7 mouse cellular contexts compared by ENCODE assay signal in the genomic region with DNA sequence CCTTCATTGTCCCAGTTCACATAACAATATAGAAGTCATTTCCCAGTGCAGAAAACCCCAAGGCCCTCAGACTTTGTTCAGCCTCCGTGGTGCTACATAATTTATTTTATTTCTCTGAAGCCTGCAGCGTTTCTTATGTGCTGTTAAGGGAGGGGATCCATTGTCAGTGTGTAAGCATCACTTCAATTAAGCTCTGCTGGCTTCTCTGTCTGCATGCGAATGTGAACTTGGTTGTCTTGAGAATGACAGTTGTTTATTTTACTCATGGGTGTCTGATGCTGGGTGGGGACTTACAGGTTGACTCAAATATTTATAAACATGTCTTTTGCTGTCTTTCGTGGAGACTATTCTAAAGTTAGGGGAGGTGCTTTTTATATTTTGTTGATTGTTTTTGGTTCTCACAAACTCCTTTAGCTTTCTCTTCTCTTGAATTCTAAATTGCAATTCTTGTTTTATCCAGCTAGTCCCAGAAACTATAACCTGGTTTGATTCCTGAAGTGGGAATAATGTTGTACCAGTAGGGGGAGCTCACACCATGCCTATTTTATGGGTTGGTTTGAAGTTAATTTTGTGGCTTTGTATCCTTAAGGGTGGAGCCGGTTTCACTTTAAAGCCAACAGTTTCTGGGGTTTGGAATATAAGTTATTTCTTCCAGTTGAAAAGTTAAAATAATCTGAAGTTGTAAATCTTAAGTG.
DNase-seq lines count a peak whose midpoint lies in the region; ATAC-seq and TF ChIP-seq lines count a peak whose summit lies in the region.

No protein-coding gene starts in this region.

- peak; percentile 34; the same call in 1 of the 2 replicates for TF ChIP-seq CTCF in G1E (IDR thresholded peaks at IDR 0.05; ENCODE audit: low read depth, low read length)
- peak; percentile 78 for TF ChIP-seq CTCF in liver, postnatal 0 days (IDR thresholded peaks at IDR 0.05; ENCODE audit: low read depth)

- no peaks in the 10 kb centered on the region for H3K36me3 ChIP-seq in G1E (replicated peaks)
- no peaks in the 10 kb centered on the region for H3K36me3 ChIP-seq in embryonic facial prominence, embryonic 10.5 days (replicated peaks)
- no peaks in the 10 kb centered on the region for H3K36me3 ChIP-seq in heart, embryonic 14.5 days (ENCODE audit: control insufficient read depth, insufficient read depth, low read length)
- no peaks in the 10 kb centered on the region for H3K36me3 ChIP-seq in kidney, embryonic 15.5 days
- no peaks in the 10 kb centered on the region for H3K36me3 ChIP-seq in liver, postnatal 0 days (replicated peaks; ENCODE audit: insufficient read depth, low read length)

- no peak overlapping the region for H3K9ac ChIP-seq in heart, embryonic 14.5 days (ENCODE audit: low read length)
- no peak overlapping the region for H3K9ac ChIP-seq in kidney, embryonic 15.5 days
- no peak overlapping the region for H3K9ac ChIP-seq in liver, postnatal 0 days (replicated peaks)

- peak; percentile 57; the same call in 1 of the 2 replicates for ATAC-seq in G1E (ENCODE audit: extremely low read depth, insufficient number of reproducible peaks, low FRiP score, poor library complexity, severe bottlenecking)
- ATAC-seq in heart, embryonic 14.5 days (ENCODE audit: insufficient number of reproducible peaks, insufficient read depth, low FRiP score, low read depth) = no peak
- peak; percentile 49; the same call in 1 of the 2 replicates for ATAC-seq in kidney, embryonic 15.5 days (replicated peaks; ENCODE audit: low FRiP score)
- no peak for ATAC-seq in liver, postnatal 0 days

- no peaks in the 10 kb centered on the region for H3K27me3 ChIP-seq in G1E (ENCODE audit: insufficient read depth, low read length)
- no peaks in the 10 kb centered on the region for H3K27me3 ChIP-seq in embryonic facial prominence, embryonic 10.5 days (replicated peaks; ENCODE audit: low read depth, poor library complexity, severe bottlenecking)
- no peaks in the 10 kb centered on the region for H3K27me3 ChIP-seq in heart, embryonic 14.5 days (ENCODE audit: control insufficient read depth, insufficient read depth, low read length)
- no peaks in the 10 kb centered on the region for H3K27me3 ChIP-seq in kidney, embryonic 15.5 days
- no peaks in the 10 kb centered on the region for H3K27me3 ChIP-seq in liver, postnatal 0 days (ENCODE audit: insufficient read depth, low read length)

- no peak overlapping the region for H3K4me3 ChIP-seq in G1E (ENCODE audit: low read depth, low read length)
- H3K4me3 ChIP-seq in embryonic facial prominence, embryonic 10.5 days = no peak overlapping the region
- H3K4me3 ChIP-seq in heart, embryonic 14.5 days (ENCODE audit: control insufficient read depth in 1 of 2, insufficient read depth in 1 of 2, low read depth in 1 of 2, low read length in 2 of 2) = no peak overlapping the region
- no peak overlapping the region for H3K4me3 ChIP-seq in kidney, embryonic 15.5 days (replicated peaks)
- no peak overlapping the region for H3K4me3 ChIP-seq in liver, postnatal 0 days (ENCODE audit: low read depth, low read length)

- 48% methylated on average over 5 of the region's 5 CpGs for WGBS in embryonic facial prominence, embryonic 10.5 days
- 44% methylated on average over 5 of the region's 5 CpGs for WGBS in heart, embryonic 14.5 days
- 44% methylated on average over 5 of the region's 5 CpGs for WGBS in kidney, embryonic 15.5 days
- 45% methylated on average over 5 of the region's 5 CpGs for WGBS in liver, postnatal 0 days (ENCODE audit: insufficient replicate concordance)

- no peaks in the 10 kb centered on the region for H3K9me3 ChIP-seq in G1E (replicated peaks)
- H3K9me3 ChIP-seq in embryonic facial prominence, embryonic 10.5 days = no peaks in the 10 kb centered on the region
- H3K9me3 ChIP-seq in heart, embryonic 14.5 days (ENCODE audit: control insufficient read depth, low read length) = no peaks in the 10 kb centered on the region
- no peaks in the 10 kb centered on the region for H3K9me3 ChIP-seq in kidney, embryonic 15.5 days (replicated peaks)
- no peaks in the 10 kb centered on the region for H3K9me3 ChIP-seq in liver, postnatal 0 days (ENCODE audit: low read length)

- H3K27ac ChIP-seq in embryonic facial prominence, embryonic 10.5 days (replicated peaks) = no peak overlapping the region
- no peak overlapping the region for H3K27ac ChIP-seq in heart, embryonic 14.5 days (replicated peaks in 1 of 2; ENCODE audit: control insufficient read depth in 1 of 2, insufficient read depth in 1 of 2, low read depth in 2 of 2, low read length in 2 of 2)
- no peak overlapping the region for H3K27ac ChIP-seq in kidney, embryonic 15.5 days
- H3K27ac ChIP-seq in liver, postnatal 0 days (ENCODE audit: low read depth) = no peak overlapping the region

- H3K4me1 ChIP-seq in G1E (ENCODE audit: insufficient read depth, low read depth, low read length) = no peaks in the 10 kb centered on the region
- H3K4me1 ChIP-seq in embryonic facial prominence, embryonic 10.5 days = no peaks in the 10 kb centered on the region
- H3K4me1 ChIP-seq in heart, embryonic 14.5 days (ENCODE audit: control insufficient read depth in 2 of 2, insufficient read depth in 2 of 2, low read length in 2 of 2) = no peaks in the 10 kb centered on the region
- 0 out of 2 replicates have a peak, but pooled peaks cover 4% of the 10 kb centered on the region for H3K4me1 ChIP-seq in kidney, embryonic 15.5 days
- H3K4me1 ChIP-seq in liver, postnatal 0 days (ENCODE audit: insufficient read depth) = no peaks in the 10 kb centered on the region

- TF ChIP-seq EP300 in liver, postnatal 0 days (IDR thresholded peaks at IDR 0.05; ENCODE audit: low read depth) = no peak

- DNase-seq in G1E (ENCODE audit: low spot score) = no peak
- peak; percentile 62 for DNase-seq in adrenal gland, postnatal 14 days
- peak; percentile 47 for DNase-seq in embryonic facial prominence, embryonic 10.5 days (ENCODE audit: low spot score)
- peak; percentile 19 for DNase-seq in liver, postnatal 0 days
- DNase-seq in right cerebral cortex, postnatal 10 days (ENCODE audit: low spot score in 2 of 2) = peak; percentile 76 to 78

- H3K4me2 ChIP-seq in heart, embryonic 14.5 days (ENCODE audit: low read length) = peak overlapping the region; percentile 43
- H3K4me2 ChIP-seq in kidney, embryonic 15.5 days = peak overlapping the region; percentile 23; the same call in 1 of the 2 replicates
- peak overlapping the region; percentile 35; the same call in 1 of the 2 replicates for H3K4me2 ChIP-seq in liver, postnatal 0 days (ENCODE audit: low read depth, low read length)

Comparison
In these comparisons a context has a peak if more than half of its experiments do, and no peak if none do; other contexts are left out.
1. ATAC-seq: peak in G1E (single experiment) and kidney, embryonic 15.5 days (single experiment); none in heart, embryonic 14.5 days (single experiment) and liver, postnatal 0 days (single experiment).
2. Peak in every context shown above with its lines, with median percentiles within 50 percentile points of each other: H3K4me2 ChIP-seq.